Mouse (Mus musculus): ENCODE results near the gene Slc3a2. TPM values are rescaled to one million over a fixed set of nuclear protein-coding genes. Genes with fewer than 3 reads are reported as not detected.
"Not testable (repeated sequence)": the region's sequence is repeated elsewhere in the genome, so short reads cannot be mapped to it uniquely, and the experiment has no call there.

The Slc3a2 gene
- polyA plus RNA-seq, 1 experiment from 2014 or later, result 175 TPM

- peak overlapping the region; percentile 61 for H3K4me2 ChIP-seq
- H3K9me3 ChIP-seq, result no peaks in the 10 kb centered on the region
- peak overlapping the region; percentile 71 for H3K4me3 ChIP-seq
- H3K9ac ChIP-seq, result peak overlapping the region; percentile 75; the same call in 1 of the 2 replicates
- peaks cover 28% of the 10 kb centered on the region for H3K36me3 ChIP-seq
- 54% methylated on average over 4 of the region's 4 CpGs for WGBS
- peaks cover 34% of the 10 kb centered on the region for H3K4me1 ChIP-seq (replicated peaks)
- H3K27ac ChIP-seq (replicated peaks), result no peak overlapping the region
- ATAC-seq (ENCODE audit: low FRiP score, low read depth), result no peak
- no peaks in the 10 kb centered on the region for H3K27me3 ChIP-seq
These were observed 2.0 kb upstream of the Slc3a2 start for GRCm38 (mm10) chr19:8725081-8725613.

GRCm38 (mm10) chr19:8724392-8724791 lies 1.2 kb upstream of the Slc3a2 start:
- WGBS, result 3% methylated on average over 2 of the region's 2 CpGs
- H3K9me3 ChIP-seq, result no peaks in the 10 kb centered on the region
- peak overlapping the region; percentile 71 for H3K4me3 ChIP-seq
- H3K27ac ChIP-seq (replicated peaks), result peak overlapping the region; percentile 80; the same call in 1 of the 2 replicates
- H3K36me3 ChIP-seq, result peaks cover 28% of the 10 kb centered on the region
- peak overlapping the region; percentile 75 for H3K9ac ChIP-seq
- ATAC-seq (ENCODE audit: low FRiP score, low read depth), result no peak
- peak overlapping the region; percentile 61 for H3K4me2 ChIP-seq
- peaks cover 36% of the 10 kb centered on the region for H3K4me1 ChIP-seq (replicated peaks)
- H3K27me3 ChIP-seq, result no peaks in the 10 kb centered on the region

GRCm38 (mm10) chr19:8723574-8724346 lies 591 bp upstream of the Slc3a2 start:
- Histone ChIP-seq H3K4me1 (replicated peaks) (peaks cover 36% of the 10 kb centered on the region), H3K9me3 (no peaks in the 10 kb centered on the region), H3K4me3 (peak overlapping the region; percentile 71), H3K36me3 (peaks cover 28% of the 10 kb centered on the region), H3K4me2 (peak overlapping the region; percentile 61), H3K27ac (replicated peaks) (peak overlapping the region; percentile 80), H3K27me3 (no peaks in the 10 kb centered on the region), H3K9ac (peak overlapping the region; percentile 75)
- under 1% methylated on average over 20 of the region's 20 CpGs for WGBS
- ATAC-seq (ENCODE audit: low FRiP score, low read depth), result no peak

- WGBS, result under 1% methylated on average over 5 of the region's 5 CpGs
- peak overlapping the region; percentile 97 for H3K27ac ChIP-seq (replicated peaks)
- H3K9me3 ChIP-seq, result no peaks in the 10 kb centered on the region
- ATAC-seq (ENCODE audit: low FRiP score, low read depth), result peak; percentile 0; the same call in 1 of the 2 replicates
- peaks cover 36% of the 10 kb centered on the region for H3K4me1 ChIP-seq (replicated peaks)
- no peaks in the 10 kb centered on the region for H3K27me3 ChIP-seq
- peak overlapping the region; percentile 71 for H3K4me3 ChIP-seq
- peak overlapping the region; percentile 95 for H3K9ac ChIP-seq
- peaks cover 28% of the 10 kb centered on the region for H3K36me3 ChIP-seq
- peak overlapping the region; percentile 61 for H3K4me2 ChIP-seq
These were observed 636 bp downstream of the Slc3a2 start for GRCm38 (mm10) chr19:8722559-8722906.

DNA sequence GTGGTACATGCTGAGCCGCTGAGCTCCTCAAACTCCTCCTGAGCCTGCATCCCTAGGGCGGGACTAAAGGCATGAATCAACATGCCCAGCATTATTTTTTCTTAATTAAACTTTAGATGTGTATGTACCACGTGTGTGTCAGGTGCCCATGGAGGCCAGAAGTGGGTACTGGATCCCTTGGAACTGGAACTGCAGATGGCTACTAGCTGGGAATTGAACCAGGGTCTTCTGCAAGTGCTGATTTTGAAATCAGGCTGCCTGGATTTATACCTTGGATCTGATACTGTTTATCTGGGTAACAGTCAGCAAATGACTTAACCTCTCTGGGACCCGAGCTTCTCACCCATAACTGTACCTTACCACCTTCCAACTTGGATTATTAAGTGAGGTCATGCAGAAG lies 1.1 kb downstream of the Slc3a2 start:
- H3K27ac ChIP-seq (replicated peaks), result peak overlapping the region; percentile 97
- 66% methylated on average over 4 of the region's 4 CpGs for WGBS
- peak overlapping the region; percentile 61 for H3K4me2 ChIP-seq
- no peaks in the 10 kb centered on the region for H3K27me3 ChIP-seq
- peak overlapping the region; percentile 71 for H3K4me3 ChIP-seq
- peaks cover 27% of the 10 kb centered on the region for H3K36me3 ChIP-seq
- no peak for ATAC-seq (ENCODE audit: low FRiP score, low read depth)
- peaks cover 36% of the 10 kb centered on the region for H3K4me1 ChIP-seq (replicated peaks)
- no peaks in the 10 kb centered on the region for H3K9me3 ChIP-seq
- peak overlapping the region; percentile 95 for H3K9ac ChIP-seq

- ATAC-seq (ENCODE audit: low FRiP score, low read depth), result no peak
- WGBS, result 71% methylated on average over 1 of the region's 1 CpGs
These were observed 1.8 kb downstream of the Slc3a2 start for GRCm38 (mm10) chr19:8721378-8721777.

DNA sequence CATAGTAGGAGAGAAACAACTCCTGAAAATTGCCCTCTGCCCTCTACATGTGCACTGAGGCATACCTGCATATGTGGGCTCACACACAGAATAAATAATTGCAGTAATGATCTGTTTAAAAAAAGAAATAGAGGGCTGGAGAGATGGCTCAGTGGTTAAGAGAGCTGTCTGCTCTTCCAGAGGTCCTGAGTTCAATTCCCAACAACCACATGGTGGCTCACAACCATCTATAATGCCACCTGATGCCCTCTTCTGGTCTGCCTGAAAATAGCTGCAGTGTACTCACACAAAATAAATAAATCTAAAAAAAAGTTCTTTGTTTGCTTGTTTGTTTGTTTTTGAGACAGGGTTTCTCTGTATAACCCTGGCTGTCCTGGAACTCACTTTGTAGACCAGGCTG lies 4.1 kb downstream of the Slc3a2 start:
- H3K9ac ChIP-seq; H3K4me3 ChIP-seq; H3K4me2 ChIP-seq; H3K36me3 ChIP-seq; H3K9me3 ChIP-seq; H3K27me3 ChIP-seq; ATAC-seq (ENCODE audit: low FRiP score, low read depth); H3K27ac ChIP-seq (replicated peaks): not testable (repeated sequence)
- H3K4me1 ChIP-seq (replicated peaks), result peaks cover 28% of the 10 kb centered on the region

More at GRCm38 (mm10) chr19:8721378-8721777, 1.8 kb downstream of the Slc3a2 start:
- Histone ChIP-seq H3K36me3 (peaks cover 20% of the 10 kb centered on the region), H3K4me3 (peak overlapping the region; percentile 71), H3K27me3 (no peaks in the 10 kb centered on the region), H3K9me3 (no peaks in the 10 kb centered on the region), H3K4me1 (replicated peaks) (peaks cover 36% of the 10 kb centered on the region), H3K9ac (no peak overlapping the region), H3K4me2 (peak overlapping the region; percentile 61), H3K27ac (replicated peaks) (no peak overlapping the region)

DNA sequence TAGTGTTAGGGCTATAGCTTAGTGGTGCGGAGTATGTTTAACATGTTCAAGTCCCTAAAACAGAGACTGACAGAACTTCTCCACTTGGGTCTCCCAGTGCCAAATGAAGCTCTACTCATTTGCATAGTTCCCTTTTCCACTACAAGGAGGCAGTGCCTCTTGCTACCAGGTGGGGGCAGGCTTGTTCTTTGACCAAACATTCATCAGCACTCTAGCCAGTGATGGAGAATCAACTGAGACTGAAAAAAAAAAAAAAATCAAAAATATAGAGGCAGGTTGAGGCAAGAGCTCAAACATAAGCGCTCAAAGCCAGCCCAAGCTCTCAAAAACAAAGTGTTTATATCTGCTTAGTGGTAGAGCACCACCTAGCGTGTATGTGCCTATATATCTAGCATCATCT lies 4.8 kb downstream of the Slc3a2 start:
- Histone ChIP-seq H3K4me2 (no peak overlapping the region), H3K27me3 (no peaks in the 10 kb centered on the region), H3K4me1 (replicated peaks) (peaks cover 32% of the 10 kb centered on the region), H3K9ac (no peak overlapping the region), H3K27ac (replicated peaks) (no peak overlapping the region), H3K4me3 (no peak overlapping the region), H3K9me3 (no peaks in the 10 kb centered on the region), H3K36me3 (no peaks in the 10 kb centered on the region)
- ATAC-seq (ENCODE audit: low FRiP score, low read depth), result no peak
- 75% methylated on average over 3 of the region's 3 CpGs for WGBS

- Histone ChIP-seq H3K36me3 (peaks cover 7% of the 10 kb centered on the region; the same call in 1 of the 2 replicates), H3K9ac (no peak overlapping the region), H3K4me3 (no peak overlapping the region), H3K4me1 (replicated peaks) (peaks cover 38% of the 10 kb centered on the region), H3K27ac (replicated peaks) (no peak overlapping the region), H3K27me3 (no peaks in the 10 kb centered on the region), H3K9me3 (no peaks in the 10 kb centered on the region), H3K4me2 (no peak overlapping the region)
- ATAC-seq (ENCODE audit: low FRiP score, low read depth), result no peak
- 74% methylated on average over 8 of the region's 10 CpGs for WGBS
These were observed 6.2 kb downstream of the Slc3a2 start for GRCm38 (mm10) chr19:8716767-8717475.

GRCm38 (mm10) chr19:8715868-8716766 lies 7.1 kb downstream of the Slc3a2 start:
- ATAC-seq (ENCODE audit: low FRiP score, low read depth), result no peak
- peaks cover 12% of the 10 kb centered on the region for H3K36me3 ChIP-seq
- no peak overlapping the region for H3K27ac ChIP-seq (replicated peaks)
- no peak overlapping the region for H3K4me2 ChIP-seq
- no peaks in the 10 kb centered on the region for H3K9me3 ChIP-seq
- peaks cover 37% of the 10 kb centered on the region for H3K4me1 ChIP-seq (replicated peaks)
- no peaks in the 10 kb centered on the region for H3K27me3 ChIP-seq
- no peak overlapping the region for H3K9ac ChIP-seq
- whole genome bisulfite sequencing, result 67% methylated on average over 10 of the region's 10 CpGs
- no peak overlapping the region for H3K4me3 ChIP-seq

DNA sequence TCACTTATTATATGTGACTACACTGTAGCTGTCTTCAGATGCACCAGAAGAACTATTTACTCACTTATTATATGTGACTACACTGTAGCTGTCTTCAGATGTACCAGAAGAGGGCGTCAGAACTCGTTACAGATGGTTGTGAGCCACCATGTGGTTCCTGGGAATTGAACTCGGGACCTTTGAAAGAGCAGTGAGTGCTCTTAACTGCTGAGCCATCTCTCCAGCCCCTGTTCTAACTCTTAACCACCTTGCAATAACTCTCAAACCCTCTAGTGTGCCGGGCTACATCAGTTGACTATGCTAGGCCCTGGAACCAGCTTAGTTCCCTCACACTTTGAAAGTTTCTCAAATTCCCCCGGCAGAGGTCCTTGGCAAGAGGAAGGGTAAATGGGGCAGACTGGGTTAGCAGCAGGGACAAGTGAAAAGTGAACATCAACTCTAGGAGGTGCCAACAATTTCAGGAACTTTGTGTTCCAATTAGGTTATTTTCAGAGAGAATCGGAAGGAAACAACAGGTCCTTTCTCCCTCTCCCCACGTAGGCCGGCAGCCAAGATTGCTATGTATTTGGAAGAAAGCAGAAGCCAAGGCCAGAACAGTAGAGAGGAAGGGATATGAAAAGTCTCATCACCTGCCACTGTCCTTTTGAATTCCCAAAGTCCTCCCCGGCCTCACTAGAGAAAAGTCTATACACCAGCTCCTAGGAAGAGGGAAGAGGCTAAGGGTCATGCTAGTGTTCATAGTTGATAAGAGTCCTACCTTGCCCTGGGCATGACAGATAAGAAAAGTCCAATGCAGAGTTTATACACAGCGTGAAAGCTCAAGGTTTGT lies 8.3 kb downstream of the Slc3a2 start:
- no peak overlapping the region for H3K4me2 ChIP-seq
- no peak overlapping the region for H3K9ac ChIP-seq
- no peaks in the 10 kb centered on the region for H3K27me3 ChIP-seq
- no peak for ATAC-seq (ENCODE audit: low FRiP score, low read depth)
- no peaks in the 10 kb centered on the region for H3K9me3 ChIP-seq
- 73% methylated on average over 10 of the region's 10 CpGs for WGBS
- no peak overlapping the region for H3K27ac ChIP-seq (replicated peaks)
- H3K36me3 ChIP-seq, result peaks cover 23% of the 10 kb centered on the region
- peak overlapping the region; percentile 51; the same call in 1 of the 2 replicates for H3K4me3 ChIP-seq
- H3K4me1 ChIP-seq (replicated peaks), result peaks cover 38% of the 10 kb centered on the region

Measured in hindbrain, embryonic 15.5 days (tissue).